Mouse (Mus musculus): ENCODE data around the gene Ggcx.

GRCm38 (mm10) chr6:72473264-72474041, 59.3 kb downstream of the Ggcx start:
- TF ChIP-seq CTCF (IDR thresholded peaks at IDR 0.05; ENCODE audit: extremely low read depth, insufficient read depth, insufficient read length, insufficient replicate concordance) (no peak), POLR2A (IDR thresholded peaks at IDR 0.05; ENCODE audit: low read depth, low read length) (no peak)
